Mouse (Mus musculus): ENCODE results near the gene Gpr153.

Gpr153 gene

GRCm38 (mm10) chr4:152264867-152265568 lies 9.0 kb upstream of the Gpr153 start:
- no peak for DNase-seq (ENCODE audit: extremely low spot score, low spot score)

DNA sequence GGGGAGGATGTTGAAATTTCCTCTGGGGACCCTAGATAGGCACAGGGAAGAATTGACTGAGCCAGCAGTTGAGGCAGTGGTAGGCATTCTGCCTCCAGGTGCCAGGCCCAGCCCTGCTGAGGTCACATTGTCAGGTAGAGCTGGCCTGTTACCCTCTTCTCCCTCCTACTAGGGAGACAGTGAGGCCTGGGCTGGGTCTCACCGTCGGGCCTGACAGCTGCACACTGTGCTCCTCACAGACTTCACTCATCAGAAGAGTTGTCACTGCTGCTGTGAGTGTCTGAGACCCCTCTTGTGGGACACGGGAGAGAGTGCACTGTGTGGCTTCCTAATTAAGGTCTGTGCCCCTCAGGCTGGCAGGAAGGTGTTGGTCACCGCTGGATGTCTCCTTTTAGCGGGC lies 8.2 kb upstream of the Gpr153 start:
- DNase-seq (ENCODE audit: extremely low spot score, low spot score), result no peak

DNA sequence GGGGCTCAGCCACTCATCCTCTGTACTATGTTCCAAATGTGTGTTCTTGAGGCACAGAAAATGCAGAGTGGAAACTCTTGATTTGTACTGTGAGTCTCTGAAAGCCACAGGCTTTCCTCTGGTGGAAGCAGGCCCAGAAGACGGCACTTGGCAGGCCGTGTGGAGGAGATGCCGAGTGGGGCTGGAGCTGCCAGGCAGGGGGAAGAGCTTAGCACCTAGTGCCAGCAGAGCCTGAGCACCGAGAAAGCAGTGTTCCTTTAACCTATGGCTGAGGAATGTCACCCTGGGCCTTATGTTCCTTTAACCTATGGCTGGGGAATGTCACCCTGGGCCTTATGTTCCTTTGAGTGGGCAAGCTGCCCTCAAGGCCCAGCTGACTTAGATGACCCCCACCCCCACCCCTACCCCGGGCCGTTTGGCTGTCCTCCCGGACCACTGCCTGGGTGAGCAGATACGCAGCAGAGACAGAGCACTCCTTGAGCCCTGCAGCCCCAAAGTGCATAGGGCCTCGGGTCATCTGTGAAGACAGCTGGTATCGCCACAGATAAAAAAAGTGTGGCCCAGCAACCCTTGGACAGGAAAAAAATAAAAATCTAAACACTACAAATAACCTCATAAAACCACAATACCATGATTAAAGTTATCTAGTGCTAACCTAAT lies 7.7 kb upstream of the Gpr153 start:
- no peak for DNase-seq (ENCODE audit: extremely low spot score, low spot score)

- DNase-seq (ENCODE audit: extremely low spot score, low spot score), result no peak
These were observed 6.2 kb upstream of the Gpr153 start for GRCm38 (mm10) chr4:152267748-152268369.

GRCm38 (mm10) chr4:152269967-152270366 lies 4.1 kb upstream of the Gpr153 start:
- DNase-seq (ENCODE audit: extremely low spot score, low spot score), result no peak

DNA sequence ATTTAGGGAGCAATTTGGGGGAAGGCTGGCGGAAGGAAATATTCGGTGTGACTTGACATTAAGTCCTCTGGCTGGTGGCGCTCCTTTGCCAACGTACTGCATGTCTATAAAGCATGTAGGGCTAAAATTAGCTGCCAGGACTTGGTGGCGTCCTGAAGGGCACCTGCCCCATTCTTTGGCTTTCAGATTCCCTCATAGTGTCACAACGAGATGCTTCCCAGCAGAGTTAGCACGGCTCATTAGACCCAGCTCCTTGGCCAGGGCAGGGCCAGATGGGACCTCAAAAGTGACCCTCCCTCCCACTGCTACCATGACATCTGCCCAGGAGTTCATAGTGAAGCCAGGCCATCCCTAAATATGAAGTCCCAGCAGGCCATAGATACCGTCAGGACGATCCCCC lies 3.4 kb upstream of the Gpr153 start:
- no peak for DNase-seq (ENCODE audit: extremely low spot score, low spot score)

DNA sequence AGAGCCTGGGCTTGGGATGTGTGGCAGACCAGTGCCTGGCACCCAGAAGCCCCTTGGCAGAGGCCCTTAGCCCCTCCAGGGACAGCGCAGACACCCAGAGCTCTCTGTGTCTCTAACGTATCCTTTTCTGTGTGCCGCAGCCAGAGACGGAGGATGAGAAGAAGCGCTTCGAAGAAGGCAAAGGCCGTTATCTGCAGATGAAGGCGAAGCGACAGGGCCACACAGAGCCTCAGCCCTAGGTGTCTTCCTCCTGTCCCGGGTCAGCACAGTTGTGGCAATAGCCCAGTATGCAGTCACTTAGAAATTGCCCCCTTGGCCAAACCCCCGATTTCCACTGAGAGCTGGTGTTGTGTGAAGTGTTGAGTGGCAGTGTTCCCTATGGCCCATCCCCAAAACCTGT lies 2.7 kb upstream of the Gpr153 start:
- DNase-seq (ENCODE audit: extremely low spot score, low spot score), result no peak

DNA sequence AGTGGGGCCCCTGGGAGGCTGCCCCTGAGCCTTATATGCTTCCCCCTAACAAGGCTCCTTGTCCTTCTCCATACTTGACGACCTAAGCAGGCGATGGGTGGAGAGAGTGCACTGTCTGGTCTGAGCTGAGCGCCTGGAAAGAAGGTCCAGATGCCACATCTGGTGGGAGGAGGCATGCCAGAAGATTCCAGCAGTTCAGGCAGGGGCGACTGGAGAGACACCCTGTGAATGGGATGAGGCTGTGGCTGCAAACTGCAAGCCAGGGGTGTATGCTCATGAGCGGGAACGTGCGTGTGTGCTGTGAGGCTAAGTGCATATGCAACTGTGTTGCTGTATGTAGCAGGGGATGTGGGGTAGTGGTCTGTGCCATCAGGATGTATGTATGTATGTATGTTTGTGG lies 2.0 kb upstream of the Gpr153 start:
- DNase-seq (ENCODE audit: extremely low spot score, low spot score), result no peak

GRCm38 (mm10) chr4:152272449-152273049 lies 1.5 kb upstream of the Gpr153 start:
- no peak for DNase-seq (ENCODE audit: extremely low spot score, low spot score)

GRCm38 (mm10) chr4:152273191-152273590 lies 841 bp upstream of the Gpr153 start:
- DNase-seq (ENCODE audit: extremely low spot score, low spot score), result no peak

- DNase-seq (ENCODE audit: extremely low spot score, low spot score), result peak; percentile 55
These were observed 674 bp downstream of the Gpr153 start for GRCm38 (mm10) chr4:152274681-152275131.

DNA sequence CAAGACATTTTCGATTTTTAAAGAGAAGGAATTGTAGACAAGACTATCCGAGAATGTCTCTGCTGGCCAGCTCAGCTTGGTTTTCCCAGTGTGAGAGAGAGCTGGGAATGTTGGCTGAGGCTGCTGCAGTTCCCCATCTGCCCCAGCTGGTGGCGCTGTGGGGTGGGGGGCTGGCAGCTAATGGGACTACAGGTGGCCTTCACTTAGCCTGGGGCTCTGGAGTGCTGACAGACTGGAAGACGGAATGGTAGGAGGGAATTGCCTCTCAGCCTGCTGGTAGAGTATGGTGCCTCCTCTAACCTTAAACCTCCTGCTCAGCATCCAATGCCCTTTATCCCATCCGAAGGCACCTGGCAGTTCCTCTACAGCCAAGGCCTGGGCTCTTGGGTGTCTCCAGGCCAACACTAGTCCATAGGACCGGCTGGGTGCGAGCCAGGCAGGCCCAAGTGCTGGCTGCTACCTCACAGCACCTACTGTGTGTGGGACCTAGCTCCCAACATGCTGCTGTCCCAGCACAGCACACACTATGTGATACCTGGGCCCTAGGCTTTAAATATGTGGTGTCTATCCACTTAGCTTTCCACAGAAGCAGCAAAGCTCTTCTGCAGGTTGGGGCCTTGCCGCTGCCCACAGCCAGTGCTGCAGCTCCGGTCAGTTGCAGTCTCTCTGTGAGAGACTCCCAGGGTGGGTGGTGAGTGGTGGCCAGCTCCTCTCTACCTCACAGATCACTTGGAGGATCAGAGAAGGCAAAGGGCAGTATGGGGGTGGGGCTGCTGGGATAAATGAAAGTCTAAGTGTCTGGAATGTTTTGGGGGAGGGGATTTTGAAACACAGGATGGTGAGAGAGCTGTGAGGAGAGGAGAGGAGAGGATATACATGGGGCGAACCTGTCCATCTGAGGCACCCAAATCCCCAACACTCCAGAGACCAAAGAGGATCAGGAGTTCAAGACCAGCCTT lies 2.6 kb downstream of the Gpr153 start:
- peak; percentile 63 for DNase-seq (ENCODE audit: extremely low spot score, low spot score)

DNA sequence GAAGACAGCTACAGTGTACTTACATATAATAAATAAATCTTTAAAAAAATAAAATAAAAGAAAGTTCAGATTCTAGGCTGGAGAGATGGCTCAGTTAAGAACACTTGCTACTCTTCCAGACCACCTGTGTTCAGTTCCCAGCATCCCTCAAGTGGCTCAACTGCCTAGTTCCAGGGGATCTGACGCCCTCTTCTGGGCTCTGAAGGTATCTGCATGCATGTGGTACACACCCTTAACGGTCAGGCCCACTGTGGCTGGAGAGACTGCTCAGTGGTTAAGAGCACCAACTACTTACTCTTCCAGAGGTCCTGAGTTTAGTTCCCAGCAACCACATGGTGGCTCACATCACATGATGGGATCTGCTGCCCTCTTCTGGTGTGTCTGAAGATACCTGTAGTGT lies 3.9 kb downstream of the Gpr153 start:
- DNase-seq (ENCODE audit: extremely low spot score, low spot score), result no peak

DNA sequence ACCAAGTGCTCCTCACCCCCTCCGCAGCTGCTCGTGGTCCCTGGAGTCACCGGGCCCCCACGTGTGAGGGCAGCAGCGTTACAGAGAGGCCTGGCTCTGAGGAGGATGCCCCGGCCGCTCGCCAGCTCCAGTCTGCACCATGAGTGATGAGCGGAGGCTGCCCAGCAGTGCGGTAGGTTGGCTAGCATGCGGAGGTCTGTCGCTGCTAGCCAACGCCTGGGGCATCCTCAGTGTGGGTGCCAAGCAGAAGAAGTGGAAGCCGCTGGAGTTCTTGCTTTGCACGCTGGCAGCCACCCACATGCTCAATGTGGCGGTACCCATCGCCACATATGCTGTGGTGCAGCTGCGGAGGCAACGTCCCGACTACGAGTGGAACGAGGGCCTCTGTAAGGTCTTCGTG lies 5.0 kb downstream of the Gpr153 start:
- DNase-seq (ENCODE audit: extremely low spot score, low spot score), result no peak

DNA sequence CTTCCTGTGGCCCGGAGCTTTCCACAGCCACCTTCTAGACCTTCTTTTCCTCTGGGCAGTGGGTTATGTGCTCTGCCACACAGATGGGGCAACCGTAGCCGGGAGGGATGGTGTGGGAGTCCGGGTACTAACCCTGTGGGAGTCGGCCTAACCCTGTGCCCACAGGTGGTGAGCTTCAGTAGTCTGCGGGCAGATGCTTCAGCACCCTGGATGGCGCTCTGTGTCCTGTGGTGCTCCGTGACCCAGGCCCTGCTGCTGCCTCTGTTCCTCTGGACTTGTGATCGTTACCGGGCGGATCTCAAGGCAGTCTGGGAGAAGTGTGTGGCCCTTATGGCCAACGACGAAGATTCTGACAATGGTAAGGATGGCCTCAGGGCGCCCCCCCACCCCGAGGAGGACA lies 7.6 kb downstream of the Gpr153 start:
- DNase-seq (ENCODE audit: extremely low spot score, low spot score), result peak; percentile 16

GRCm38 (mm10) chr4:152282721-152283120 lies 8.7 kb downstream of the Gpr153 start:
- no peak for DNase-seq (ENCODE audit: extremely low spot score, low spot score)

DNA sequence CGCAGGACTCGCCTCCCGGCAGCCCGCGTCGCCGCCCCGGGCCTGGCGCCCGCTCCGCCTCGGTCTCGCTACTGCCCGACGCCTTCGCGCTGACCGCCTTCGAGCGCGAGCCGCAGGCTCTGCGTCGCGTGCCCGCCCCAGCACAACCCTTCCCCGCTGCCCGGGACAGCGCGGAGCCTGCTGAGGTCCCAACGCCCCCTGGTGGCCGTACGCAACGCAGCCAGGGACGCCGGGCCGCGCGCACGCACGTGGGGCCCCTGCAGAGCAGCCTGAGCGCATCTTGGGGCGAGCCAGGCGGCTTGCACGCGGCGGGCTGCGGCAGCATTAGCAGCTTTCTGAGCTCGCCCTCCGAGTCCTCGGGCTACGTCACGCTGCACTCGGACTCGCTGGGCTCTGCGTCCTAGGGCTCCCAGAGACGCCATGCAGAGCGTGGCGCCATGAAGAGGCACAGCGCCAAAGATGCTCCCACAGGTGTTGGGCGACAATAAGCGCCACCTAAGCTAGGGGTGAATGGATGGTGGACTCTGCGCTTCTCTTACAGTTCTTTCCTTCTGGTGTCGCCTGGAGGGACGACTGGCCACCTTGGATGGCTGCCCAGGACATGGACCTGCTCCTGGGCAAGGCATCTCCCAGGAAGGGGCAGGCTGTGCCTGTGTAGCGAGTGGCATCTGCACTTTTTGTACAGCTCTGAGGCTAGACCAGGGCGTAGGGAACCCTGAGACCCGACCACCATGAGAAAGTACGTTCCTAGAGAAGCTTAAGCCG lies 9.3 kb downstream of the Gpr153 start:
- peak; percentile 92 for DNase-seq (ENCODE audit: extremely low spot score, low spot score)

- DNase-seq (ENCODE audit: extremely low spot score, low spot score), result peak; percentile 62
These were observed 11.5 kb downstream of the Gpr153 start for GRCm38 (mm10) chr4:152285505-152285904.

DNA sequence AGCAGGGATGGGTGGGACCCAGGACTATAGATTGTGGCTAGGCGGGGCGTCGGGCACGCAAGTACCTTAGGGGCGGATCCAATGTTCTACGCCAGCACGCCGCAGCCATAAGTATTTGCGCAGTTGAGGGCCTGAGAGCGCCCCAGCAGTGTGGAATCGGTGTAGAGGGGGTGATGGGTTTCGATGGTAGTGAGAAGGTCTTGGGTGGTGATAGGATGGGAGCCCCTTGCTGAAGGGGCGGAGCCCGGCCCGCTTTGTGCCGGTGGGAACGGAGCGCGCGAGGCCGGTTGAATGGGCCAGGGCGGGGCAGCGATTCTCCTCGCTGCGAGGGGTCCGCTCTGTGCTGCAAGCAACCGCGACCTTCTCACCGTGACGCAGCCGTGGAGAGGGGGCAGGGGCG lies 12.2 kb downstream of the Gpr153 start:
- peak; percentile 49 for DNase-seq (ENCODE audit: extremely low spot score, low spot score)

DNA sequence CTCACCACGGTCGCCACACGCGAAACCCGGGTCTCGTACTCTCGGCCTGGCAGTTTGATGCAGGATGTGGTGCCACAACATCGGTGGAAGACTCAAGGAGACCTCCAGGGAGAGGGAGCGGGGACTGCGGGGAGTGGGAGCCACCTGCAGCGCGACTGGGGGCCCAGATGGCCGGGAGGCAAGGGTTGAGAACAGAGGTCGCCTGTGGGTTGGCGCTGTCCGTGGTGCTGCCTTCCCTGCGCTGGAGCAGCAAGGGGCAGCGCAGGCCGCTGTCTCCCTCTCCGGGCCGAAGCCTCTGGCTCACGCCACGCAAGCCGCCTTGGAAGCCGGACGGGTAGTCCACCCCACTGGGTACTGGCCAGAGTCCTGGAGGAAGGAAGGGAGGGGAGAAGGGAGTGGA lies 12.9 kb downstream of the Gpr153 start:
- peak; percentile 81 for DNase-seq (ENCODE audit: extremely low spot score, low spot score)
